Mouse (Mus musculus) liver, postnatal 0 days (tissue): ENCODE data around the gene Elovl6.

ENCODE experiments used
- CTCF ChIP-seq: sonication (generic); IDR thresholded peaks from 2 replicates; pipeline ENCODE4 v1.5.1; 2016; ENCODE audit warnings: antibody characterized with exemption, low read depth
- EP300 ChIP-seq: IDR thresholded peaks from 2 replicates; pipeline ENCODE4 v1.6.1; 2016; ENCODE audit warnings: antibody characterized with exemption, low read depth, mild to moderate bottlenecking

- TF ChIP-seq CTCF, result no peak
- TF ChIP-seq EP300, result 0 out of 2 replicates have a peak, but pooled peaks have one; percentile 37
Measured at GRCm38 (mm10) chr3:129582449-129582848, 50.3 kb downstream of the Elovl6 start.
